In genomic region chr6:54039357-54039804, GRCm38 (mm10) we compare ENCODE assay signal across 8 mouse cellular contexts. TPM values are rescaled to one million over a fixed set of nuclear protein-coding genes. Genes with fewer than 3 reads are reported as not detected.
DNase-seq lines count a peak whose midpoint lies in the region; ATAC-seq lines count a peak whose summit lies in the region.

TSS of gene Chn2 (plus strand) at chr6:54039554.

- DNase-seq in R1 (ENCODE audit: low read depth, low spot score), result peak; percentile 90
- peak; percentile 85 for DNase-seq in cerebellum, adult 9-10 months
- peak; percentile 36 to 58 for DNase-seq in frontal cortex, postnatal 14 days (ENCODE audit: low spot score in 2 of 2)
- peak; percentile 49 to 50 for DNase-seq in layer of hippocampus, postnatal 14 days (ENCODE audit: low spot score in 2 of 2)
- DNase-seq in lung, postnatal 14 days, result peak; percentile 67
- peak; percentile 74 for DNase-seq in retina, embryonic 14.5 days (ENCODE audit: low spot score)
- DNase-seq in urinary bladder, postnatal 25 days (ENCODE audit: low spot score), result peak; percentile 54

- peak; percentile 81 for ATAC-seq in hindbrain, embryonic 13.5 days (ENCODE audit: low FRiP score)

- no peaks in the 10 kb centered on the region for H3K9me3 ChIP-seq in hindbrain, embryonic 13.5 days

- H3K4me3 ChIP-seq in hindbrain, embryonic 13.5 days, result peak within 1 kb of the TSS; percentile 70

- H3K36me3 ChIP-seq in hindbrain, embryonic 13.5 days, result no peaks in the 10 kb centered on the region

- H3K4me1 ChIP-seq in hindbrain, embryonic 13.5 days (replicated peaks), result peaks cover 43% of the 10 kb centered on the region

- peak within 1 kb of the TSS; percentile 99 for H3K27ac ChIP-seq in hindbrain, embryonic 13.5 days

- H3K4me2 ChIP-seq in hindbrain, embryonic 13.5 days, result peak within 1 kb of the TSS; percentile 79

- peaks cover 27% of the 10 kb centered on the region; the same call in 1 of the 2 replicates for H3K27me3 ChIP-seq in hindbrain, embryonic 13.5 days

- 0% methylated on average over 32 of the region's 43 CpGs for WGBS in hindbrain, embryonic 13.5 days

- peak within 1 kb of the TSS; percentile 97 for H3K9ac ChIP-seq in hindbrain, embryonic 13.5 days

RNA-seq across cellular contexts. Expression of gene Chn2, which starts in this region (rescaled TPM):
- 29.6 and 31.5 TPM in 2 replicates for polyA plus RNA-seq in hindbrain, embryonic 13.5 days (2015; fragmentation: Nextera tagmentation; extraction: Ambion mirVana)
- 10 to 100 TPM; 28.5 to 33.4 TPM for total RNA-seq in layer of hippocampus, postnatal 14 days (2021)

Comparison
In these comparisons a context has a peak if more than half of its experiments do, and no peak if none do; other contexts are left out.
1. Peak in every context shown above with its lines: DNase-seq, ATAC-seq, H3K4me3 ChIP-seq and H3K27ac ChIP-seq.